Mouse (Mus musculus) urinary bladder, postnatal 10 days (tissue): ENCODE results near the gene Sema6c.
A peak's percentile ranks its signal among the peaks of the same experiment; 100 is the strongest.
"Not testable (repeated sequence)": the region's sequence is repeated elsewhere in the genome, so short reads cannot be mapped to it uniquely, and the experiment has no call there.

Source experiments
- DNase-seq: peaks from one replicate; pipeline ENCODE4 v3.0.0; 2022; ENCODE audit warnings: low spot score

Sema6c gene

GRCm38 (mm10) chr3:95186100-95186499 is 25.8 kb downstream of the Sema6c start:
- DNase-seq: no peak

- DNase-seq: no peak
Measured at GRCm38 (mm10) chr3:95186888-95187287, 26.6 kb downstream of the Sema6c start.

GRCm38 (mm10) chr3:95194721-95195135 is 34.5 kb downstream of the Sema6c start:
- no peak for DNase-seq

- no peak for DNase-seq
Measured at GRCm38 (mm10) chr3:95195772-95196171, 35.5 kb downstream of the Sema6c start.

- no peak for DNase-seq
Measured at GRCm38 (mm10) chr3:95199101-95199500, 38.8 kb downstream of the Sema6c start.

GRCm38 (mm10) chr3:95200132-95200531 is 39.9 kb downstream of the Sema6c start:
- no peak for DNase-seq

GRCm38 (mm10) chr3:95200562-95200961 is 40.3 kb downstream of the Sema6c start:
- DNase-seq: no peak

GRCm38 (mm10) chr3:95203880-95204279 is 43.6 kb downstream of the Sema6c start:
- DNase-seq: no peak

GRCm38 (mm10) chr3:95208286-95208685 is 48.0 kb downstream of the Sema6c start:
- no peak for DNase-seq

GRCm38 (mm10) chr3:95210585-95210984 is 50.3 kb downstream of the Sema6c start:
- DNase-seq: no peak

- not testable (repeated sequence) for DNase-seq
Measured at GRCm38 (mm10) chr3:95212889-95213608, 52.8 kb downstream of the Sema6c start.

- no peak for DNase-seq
Measured at GRCm38 (mm10) chr3:95213609-95213975, 53.3 kb downstream of the Sema6c start.

GRCm38 (mm10) chr3:95216655-95217254 is 56.5 kb downstream of the Sema6c start:
- no peak for DNase-seq

GRCm38 (mm10) chr3:95217255-95218134 is 57.2 kb downstream of the Sema6c start, which contains the start of gene Gabpb2:
Gene Gabpb2, minus strand, starts transcription at chr3:95217916.
- peak; percentile 90 for DNase-seq

GRCm38 (mm10) chr3:95218466-95219137 is 58.3 kb downstream of the Sema6c start:
- no peak for DNase-seq

- DNase-seq: no peak
Measured at GRCm38 (mm10) chr3:95223041-95223440, 62.8 kb downstream of the Sema6c start.
